Mouse (Mus musculus) olfactory bulb, adult 2 months (tissue): ENCODE measurements around the gene Gm42791.

Experiments
- CTCF ChIP-seq: fragments of 200-500 bp; IDR thresholded peaks from 2 replicates; pipeline ENCODE4 v1.5.1; 2012; ENCODE audit warnings: low read depth, mild to moderate bottlenecking, low read length, moderate library complexity; ENCODE audit not compliant: insufficient read depth
- POLR2A ChIP-seq: fragments of 200-500 bp; IDR thresholded peaks from 2 replicates; pipeline ENCODE4 v1.6.1; 2012; ENCODE audit warnings: mild to moderate bottlenecking, low read depth, low read length, moderate library complexity; ENCODE audit not compliant: insufficient read depth

- no peak for TF ChIP-seq CTCF
- TF ChIP-seq POLR2A = no peak
These were observed 59.1 kb downstream of the Gm42791 start for GRCm38 (mm10) chr5:148935871-148936270.
